Mouse (Mus musculus): ENCODE data around the gene Fgfr1op.
A peak's percentile ranks its signal among the peaks of the same experiment; 100 is the strongest.
"Not testable (repeated sequence)": the region's sequence is repeated elsewhere in the genome, so short reads cannot be mapped to it uniquely, and the experiment has no call there.

Gene Fgfr1op

DNA sequence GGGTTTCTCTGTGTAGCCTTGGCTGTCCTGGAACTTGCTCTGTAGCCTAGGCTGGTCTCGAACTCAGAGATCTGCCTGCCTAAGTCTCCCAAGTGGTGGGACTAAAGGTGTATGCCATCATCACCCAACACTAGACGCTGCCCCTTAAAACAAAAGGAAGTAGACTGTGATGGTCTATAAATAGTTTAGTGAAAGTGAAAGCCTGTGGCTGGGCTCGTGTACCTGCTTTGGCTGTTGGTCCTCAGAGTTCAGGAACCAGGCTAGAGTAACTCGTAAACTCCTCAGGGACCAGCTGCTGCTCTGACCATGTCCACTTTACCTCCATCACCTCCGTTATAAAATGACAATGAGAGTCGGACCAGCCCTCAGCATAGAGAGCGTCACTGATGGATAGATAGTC, 5.0 kb downstream of the Fgfr1op start:
- no peak for DNase-seq (ENCODE audit: low read depth)

DNA sequence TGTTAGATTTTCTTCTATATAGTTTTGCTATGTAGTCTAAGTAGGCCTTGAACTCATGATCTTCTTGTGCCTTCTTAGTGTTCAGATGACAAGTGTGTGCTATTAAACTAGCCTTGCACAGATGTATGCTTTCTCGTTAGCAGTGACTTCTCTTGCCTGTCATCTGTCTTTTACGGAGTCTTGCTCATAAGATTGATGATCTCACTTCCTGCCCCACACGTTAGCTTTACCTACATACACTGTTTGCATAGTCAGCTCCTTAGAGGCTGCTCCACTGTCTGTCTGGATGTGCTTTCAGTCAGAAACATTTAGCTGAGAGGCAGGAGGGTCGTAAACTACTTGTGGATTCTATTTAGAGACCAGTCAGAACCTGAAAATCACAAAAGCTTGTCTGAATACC, 5.8 kb downstream of the Fgfr1op start:
- peak; percentile 15 for DNase-seq (ENCODE audit: low read depth)

DNA sequence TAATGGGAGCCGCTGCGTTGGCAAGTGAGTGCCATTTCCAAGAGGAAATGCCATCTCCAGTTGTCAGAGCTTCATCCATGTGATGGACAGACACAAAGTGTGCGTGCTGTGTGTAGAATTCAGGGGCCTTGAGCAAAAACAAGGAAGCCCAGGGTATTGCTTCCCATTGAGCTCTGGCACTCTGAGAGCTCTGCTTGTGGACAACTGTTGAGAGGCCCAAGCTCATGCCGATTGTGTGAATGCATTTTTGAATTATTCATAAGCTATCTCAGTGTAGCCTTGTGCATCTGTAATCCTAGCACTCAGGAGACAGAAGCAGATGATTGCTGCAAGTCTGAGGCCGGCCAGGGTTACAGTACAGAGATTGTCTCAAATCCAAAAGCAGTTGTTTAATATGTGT, 11.8 kb downstream of the Fgfr1op start:
- DNase-seq (ENCODE audit: low read depth) = no peak

DNA sequence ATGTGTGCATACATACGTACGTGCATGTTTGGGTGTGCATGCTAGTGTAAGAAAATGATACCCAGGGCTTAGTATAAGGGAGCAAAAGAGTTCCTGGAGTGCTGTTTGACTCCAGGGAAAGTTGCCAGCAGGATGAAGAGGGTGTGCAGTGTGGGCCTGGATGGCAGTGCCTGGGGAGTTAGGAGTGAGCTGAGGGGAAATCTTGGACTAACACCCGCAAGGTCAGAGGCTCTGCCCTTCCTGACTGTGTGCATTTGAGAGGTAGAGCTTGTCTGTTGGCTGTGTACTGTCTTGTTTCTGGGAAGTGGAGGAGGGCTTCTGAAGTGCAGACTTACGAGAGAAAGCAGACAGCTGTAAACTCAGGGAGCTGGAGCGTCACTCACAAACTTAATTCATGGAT, 18.5 kb downstream of the Fgfr1op start:
- no peak for DNase-seq (ENCODE audit: low read depth)

DNA sequence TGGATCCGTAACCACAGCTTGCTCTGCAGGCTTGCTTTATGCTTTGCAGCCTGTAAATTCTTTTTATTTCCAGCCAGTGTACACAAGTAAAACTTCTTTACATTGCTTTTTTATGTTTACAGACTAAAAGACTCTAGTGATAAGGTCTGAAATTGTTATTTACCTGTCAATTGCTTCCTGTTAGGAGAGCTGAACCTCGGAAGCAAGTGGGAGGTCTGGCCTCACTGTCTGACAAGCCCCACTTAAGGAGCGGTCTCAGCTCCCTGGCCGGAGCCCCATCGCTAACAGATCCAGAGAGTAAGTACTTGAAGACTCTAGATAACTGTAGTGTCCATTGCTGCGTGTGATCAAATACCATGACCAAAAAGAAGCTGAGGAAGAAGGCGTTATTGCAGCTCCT, 18.9 kb downstream of the Fgfr1op start:
- no peak for DNase-seq (ENCODE audit: low read depth)

DNA sequence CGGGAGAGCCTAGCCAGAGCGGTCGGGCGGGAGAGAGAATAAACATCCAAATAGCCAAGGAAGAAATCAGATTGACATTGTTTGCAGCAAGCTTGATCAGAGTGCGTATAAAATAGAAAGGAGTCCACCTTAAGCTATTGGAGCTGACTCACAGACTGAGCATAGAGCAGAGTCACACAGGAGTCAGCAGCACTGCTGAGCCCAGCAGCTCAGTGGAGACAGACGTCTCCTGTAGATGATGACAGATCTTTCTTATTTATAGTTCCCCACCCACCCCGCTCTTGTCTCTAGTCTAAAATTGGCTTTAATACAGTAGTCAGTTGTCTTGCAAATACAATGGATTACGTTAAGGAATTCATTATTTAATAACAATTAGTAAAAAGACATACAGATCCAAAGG, 28.4 kb downstream of the Fgfr1op start:
- no peak for DNase-seq (ENCODE audit: low read depth)

DNA sequence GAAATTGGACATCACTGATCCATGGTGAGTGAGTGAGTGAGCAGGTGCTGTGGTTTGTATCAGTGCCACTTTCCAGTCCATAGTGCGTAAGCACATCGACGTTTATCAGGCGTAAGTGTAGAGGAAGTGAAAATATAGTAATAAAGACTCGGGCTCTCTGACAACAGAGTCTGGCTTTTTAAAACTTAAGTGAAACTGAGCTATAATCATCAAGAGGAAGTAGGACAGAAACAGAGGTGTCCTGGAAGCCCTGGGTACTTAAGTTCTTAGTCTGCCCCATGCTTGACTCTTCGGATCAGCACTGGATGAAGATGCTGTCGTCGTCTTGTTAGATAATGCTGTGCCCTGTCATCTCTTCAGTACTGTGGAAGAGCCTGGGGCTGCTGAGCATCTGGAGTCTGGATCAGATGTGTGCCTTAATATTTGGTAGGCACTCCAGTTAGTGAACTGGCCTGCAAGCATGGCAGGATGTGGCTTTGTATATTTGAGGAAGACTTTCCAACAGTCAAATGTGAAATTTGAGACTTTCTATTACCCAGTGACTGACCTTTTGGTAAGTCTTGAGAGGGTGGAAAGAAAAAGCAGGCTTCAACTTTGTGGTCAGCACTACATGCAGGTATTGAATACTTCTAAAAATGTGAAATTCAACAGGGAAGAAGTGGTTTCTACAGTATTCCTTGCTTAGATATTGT, 30.5 kb downstream of the Fgfr1op start:
- DNase-seq (ENCODE audit: low read depth) = peak; percentile 91

DNA sequence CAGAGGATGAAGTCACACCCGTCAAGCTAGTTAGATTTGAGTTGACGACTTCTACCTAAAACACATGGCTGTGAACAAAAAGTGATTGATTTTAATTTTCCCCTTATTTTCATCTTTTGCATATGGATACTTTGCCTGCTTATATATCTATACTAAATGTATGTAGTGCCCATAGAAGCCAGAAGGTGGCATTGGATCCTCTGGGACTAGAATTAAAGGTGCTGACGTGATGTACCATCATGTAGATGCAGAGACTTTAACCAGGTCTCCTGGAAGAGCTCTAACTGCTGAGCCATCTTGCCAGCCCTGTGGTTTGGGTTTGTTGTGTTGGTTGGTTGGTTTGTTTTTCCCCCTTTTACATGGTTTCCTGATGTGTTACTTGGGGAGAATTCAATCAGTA, 32.4 kb downstream of the Fgfr1op start:
- peak; percentile 54 for DNase-seq (ENCODE audit: low read depth)

DNA sequence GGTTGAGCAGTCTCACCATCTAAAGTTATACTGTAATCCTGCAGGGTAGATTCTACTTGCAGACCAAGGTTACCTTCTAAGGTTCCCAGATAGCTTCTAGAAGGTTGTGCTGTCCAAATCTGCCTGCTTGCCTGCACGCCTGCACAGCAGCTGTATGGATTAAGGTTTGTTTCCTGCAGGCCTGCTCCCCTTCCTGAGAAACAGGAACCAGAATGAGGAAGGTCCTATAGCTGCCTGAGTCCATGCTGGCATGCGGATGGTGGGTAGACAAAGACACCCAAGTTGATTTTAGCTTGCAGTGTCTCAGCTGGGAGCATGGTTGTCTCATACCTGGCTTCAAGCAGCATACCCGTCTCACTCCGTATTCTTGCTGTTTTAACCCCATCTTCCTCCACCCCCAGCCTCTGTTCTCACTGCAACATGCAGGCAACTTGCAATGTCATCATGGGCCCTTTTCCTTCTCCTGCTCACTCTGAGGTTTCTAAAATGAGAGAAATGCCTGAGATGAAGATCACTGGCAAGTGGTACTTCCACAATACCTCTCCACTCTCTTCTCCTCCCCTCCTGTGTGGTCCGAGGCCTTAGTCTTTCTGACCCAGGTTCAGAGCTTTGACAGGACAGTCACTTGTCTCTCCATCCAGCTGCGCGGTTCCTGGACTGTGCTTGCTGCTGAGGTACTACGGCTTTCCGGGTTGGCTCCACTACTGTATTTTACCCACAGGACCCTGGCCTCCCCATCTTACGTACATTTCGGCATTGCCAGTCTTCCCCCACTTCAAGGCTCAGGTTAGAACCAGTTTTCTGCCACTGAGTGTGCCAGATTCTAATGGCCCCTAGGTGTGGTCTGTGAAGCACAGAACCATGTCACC, 34.0 kb downstream of the Fgfr1op start:
- peak; percentile 58 for DNase-seq (ENCODE audit: low read depth)

DNA sequence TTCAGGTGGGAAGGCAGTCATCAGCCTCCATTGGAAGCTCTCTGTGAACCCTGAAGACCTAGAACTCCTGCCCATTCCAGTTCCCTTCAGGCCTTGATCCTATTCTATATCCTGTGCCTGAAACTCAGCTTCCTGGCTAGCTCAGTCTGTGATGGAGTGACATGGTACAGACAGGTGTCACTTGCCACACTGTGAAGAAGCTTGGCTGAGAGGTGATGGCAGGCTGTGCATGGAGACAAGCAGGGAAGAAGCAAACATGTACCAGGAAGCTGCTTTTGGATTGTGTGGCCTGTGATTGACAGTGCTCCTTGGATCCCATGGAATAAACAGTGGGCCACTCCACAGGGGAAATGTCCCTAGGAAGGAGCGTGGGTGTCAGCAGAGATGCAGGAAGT, 34.6 kb downstream of the Fgfr1op start:
- DNase-seq (ENCODE audit: low read depth) = no peak

DNA sequence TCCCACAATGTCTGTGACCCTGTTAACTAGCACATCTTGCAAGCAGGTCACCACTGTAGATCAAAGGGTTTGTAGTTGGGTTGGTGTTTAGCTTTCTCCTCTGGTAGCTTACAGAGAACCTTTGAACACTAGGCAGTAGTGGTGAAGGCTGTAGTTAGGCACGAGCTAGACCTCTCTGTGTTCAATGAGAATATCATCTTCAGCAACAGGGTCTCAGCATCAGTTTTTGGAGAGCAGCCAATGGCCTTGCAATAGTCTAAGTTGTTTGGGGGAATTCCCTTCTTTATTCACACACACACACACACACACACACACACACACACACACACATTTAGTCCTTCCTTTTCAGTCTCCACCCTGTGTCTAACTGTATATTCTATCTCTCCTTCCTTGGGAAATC, 38.2 kb downstream of the Fgfr1op start:
- DNase-seq (ENCODE audit: low read depth) = no peak

DNA sequence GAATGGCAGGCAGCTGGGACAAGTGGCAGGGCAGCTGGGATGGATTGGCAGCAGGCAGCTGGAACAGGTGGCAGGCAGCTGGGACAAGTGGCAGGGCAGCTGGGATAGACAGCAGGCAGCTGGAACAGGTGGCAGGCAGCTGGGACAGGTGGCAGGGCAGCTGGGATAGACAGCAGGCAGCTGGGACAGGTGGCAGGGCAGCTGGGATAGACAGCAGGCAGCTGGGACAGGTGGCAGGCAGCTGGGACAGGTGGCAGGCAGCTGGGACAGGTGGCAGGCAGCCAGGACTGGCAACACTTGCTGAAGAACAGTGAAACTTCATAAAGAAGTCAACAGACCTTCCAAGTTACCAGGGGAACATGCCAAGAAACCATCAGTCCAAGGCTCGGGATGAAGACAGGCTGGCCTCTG, 39.9 kb downstream of the Fgfr1op start:
- DNase-seq (ENCODE audit: low read depth) = not testable (repeated sequence)

DNA sequence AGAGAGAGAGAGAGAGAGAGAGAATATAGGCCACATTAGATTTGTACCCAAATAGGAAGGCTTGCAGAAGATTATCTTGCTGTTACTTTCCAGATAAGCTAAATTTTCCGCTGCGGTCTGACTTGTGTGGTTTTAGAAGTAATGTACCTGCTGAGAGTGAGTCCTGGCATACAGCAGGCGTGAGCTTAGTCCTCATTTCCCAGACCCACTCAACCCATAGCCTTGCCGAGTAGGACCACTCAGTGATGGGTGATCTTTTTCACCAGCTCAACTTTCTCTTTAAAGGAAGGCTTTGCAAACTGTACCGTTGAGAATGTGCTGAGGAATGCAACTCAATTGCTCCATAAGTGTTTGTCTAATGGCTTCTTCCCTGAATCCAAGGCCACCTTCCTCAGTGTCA, 41.4 kb downstream of the Fgfr1op start:
- DNase-seq (ENCODE audit: low read depth) = no peak

DNA sequence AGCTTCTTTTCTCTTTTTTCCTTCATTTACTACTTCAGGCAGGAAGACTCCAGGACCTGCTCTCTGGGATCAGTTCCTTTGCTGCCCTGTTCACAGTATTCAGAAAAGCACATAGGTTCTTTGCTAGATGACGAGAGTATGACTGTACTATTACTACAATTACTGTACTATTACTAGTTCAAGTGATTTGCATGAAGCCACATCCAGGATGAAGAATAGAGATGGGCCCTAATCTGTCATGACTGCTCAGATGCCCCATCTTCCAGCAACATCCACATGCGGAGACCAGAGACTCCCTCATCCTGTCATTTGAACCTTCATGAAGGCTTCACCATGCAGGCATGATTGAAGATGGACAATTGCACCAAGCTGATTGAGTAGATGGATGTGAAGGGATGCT, 44.4 kb downstream of the Fgfr1op start:
- DNase-seq (ENCODE audit: low read depth) = no peak

DNA sequence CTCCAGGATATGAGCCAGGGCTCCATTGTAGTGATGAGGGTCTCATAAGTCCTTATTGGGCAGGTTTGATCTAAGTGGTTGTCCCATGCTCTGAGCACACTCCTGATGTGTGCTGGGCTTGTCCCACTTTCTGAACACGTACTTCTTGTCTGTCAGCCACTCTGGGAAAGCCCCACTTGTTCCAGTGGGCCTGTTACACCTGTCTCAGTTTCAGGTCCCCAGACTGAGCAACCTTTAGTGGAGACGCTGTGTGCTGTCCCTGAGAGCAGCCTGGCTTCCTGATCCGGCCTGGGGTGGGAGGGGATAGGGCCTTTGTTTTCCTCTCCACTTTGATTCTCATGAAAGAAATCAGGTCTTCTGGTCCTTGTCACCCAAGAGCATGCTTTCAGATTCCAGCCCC, 44.9 kb downstream of the Fgfr1op start:
- DNase-seq (ENCODE audit: low read depth) = no peak

DNA sequence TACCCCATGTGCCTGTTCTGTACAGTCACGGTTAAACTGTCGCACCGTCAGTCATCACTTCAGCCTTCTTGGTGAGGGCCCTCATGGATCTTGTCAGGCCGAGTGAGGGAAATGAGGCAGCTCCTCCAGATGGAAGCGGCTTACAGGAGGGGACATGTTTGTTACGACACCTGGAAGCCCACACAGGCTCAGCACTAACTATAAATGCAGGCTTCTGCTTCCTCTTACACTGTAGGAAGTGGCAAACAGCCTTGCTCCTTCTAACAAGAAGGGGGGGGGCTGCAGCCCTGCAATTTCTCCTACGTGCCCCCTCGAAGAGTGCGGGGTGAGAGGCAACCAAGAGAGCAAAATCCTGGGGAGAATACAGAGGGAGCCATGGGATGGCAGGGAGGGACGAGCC, 45.4 kb downstream of the Fgfr1op start:
- no peak for DNase-seq (ENCODE audit: low read depth)

DNA sequence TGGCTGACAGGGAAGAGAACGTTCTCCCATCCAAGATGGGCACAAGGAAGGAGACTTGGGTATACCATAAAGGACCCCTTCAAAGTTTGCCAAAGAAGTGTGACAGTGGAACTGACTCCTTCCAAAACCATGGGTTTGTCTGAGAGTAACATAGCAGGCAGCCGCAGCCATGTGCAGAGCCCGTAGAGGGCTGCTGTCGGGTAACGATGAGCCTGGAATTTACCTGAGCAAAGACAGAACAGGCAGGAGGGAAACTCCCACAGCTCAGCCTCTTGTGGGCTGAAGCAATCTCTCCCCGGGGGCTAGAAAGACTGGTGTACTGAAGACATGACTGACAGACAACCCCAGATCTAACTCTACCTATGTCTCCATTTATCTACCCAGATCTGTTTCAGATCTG, 46.1 kb downstream of the Fgfr1op start:
- no peak for DNase-seq (ENCODE audit: low read depth)

DNA sequence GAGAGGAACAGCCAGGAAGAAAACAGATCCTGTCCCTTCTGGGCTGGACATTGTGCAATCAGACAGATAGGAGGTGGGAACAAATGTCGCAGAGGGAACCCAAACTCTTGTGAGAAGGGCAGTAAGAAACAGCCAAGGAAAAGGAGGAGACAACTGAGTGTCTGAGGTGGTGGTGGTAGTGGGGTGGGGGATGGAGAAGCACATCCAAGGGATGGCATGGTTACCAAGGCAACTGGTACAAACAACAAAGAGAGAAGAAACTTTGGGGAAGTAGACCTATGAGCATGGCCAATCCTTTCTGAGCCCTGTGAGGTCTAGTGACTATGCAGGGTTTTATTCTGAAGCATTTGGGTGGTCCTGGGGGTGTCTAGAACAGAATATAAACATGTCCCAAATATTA, 49.1 kb downstream of the Fgfr1op start:
- peak; percentile 61 for DNase-seq (ENCODE audit: low read depth)

DNA sequence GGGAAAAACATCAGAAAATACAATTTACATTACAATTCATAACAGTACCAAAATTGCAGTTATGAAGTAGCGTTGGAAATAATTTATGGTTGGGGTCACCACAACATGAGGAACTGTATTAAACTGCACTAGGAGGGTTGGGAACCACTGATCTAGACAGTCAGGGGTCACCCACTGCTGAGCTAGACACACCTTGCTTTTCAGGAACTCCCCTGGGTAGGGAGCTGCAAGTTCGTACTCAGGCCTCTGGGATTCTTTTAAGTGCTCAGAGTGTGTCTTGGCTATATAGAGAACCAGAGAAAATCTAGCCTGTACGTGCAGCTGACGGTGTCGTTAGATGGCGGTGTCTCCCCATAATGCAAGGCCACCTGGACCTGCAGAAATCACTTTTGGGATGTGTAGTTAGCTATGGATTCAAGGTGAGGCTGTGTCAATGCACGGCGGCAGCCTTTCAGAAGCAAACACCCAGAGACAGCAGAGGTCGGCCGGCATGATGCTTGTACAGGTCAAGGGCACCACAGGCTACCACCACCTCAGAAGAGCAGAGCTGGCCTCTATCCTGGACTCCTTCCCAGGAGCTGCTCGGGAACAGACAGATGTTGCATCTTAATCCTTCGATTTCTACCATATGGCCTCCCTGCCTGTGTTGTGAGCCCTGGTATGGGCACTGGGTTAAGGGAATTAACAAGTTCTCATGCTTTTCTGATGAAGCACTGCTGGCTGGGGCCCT, 49.9 kb downstream of the Fgfr1op start:
- DNase-seq (ENCODE audit: low read depth) = no peak

DNA sequence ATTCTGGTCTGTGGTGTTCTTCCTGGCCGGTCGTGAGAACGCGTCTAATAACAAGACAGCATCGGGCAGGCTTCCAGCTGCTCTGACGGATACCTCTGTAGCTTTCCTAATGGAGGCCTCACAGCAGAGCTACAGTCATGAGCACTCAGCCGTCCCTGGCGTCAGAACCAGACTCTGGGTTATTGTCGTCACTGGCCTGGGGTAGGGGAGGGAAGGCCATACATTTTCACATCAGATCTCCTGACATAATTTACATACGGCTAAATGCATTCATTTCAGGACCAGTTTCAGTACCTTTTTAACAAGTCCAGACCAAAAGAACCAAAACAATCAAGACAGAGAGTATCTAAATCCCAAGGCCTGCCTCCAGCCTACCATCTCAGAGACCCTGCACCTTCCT, 57.9 kb downstream of the Fgfr1op start:
- DNase-seq (ENCODE audit: low read depth) = no peak

DNA sequence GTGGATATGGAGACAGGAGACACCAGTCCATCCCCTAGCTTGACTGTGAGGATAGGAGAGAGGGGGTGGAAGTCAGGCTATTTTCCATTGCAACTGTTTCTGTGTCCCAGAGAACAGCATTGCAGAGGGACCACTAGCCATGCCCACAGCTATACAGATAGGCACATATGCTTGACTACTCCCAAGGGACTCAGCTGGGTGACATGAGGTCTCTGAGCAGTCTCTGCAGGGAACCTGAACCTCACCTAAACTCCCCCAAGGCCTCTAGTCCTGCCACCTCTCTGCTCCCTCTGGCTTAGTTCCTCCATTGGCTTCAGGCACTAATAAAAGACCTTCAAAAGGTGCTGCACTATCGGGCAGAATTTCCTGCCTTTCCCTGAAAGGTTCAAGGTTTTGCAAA, 58.8 kb downstream of the Fgfr1op start:
- DNase-seq (ENCODE audit: low read depth) = no peak

DNA sequence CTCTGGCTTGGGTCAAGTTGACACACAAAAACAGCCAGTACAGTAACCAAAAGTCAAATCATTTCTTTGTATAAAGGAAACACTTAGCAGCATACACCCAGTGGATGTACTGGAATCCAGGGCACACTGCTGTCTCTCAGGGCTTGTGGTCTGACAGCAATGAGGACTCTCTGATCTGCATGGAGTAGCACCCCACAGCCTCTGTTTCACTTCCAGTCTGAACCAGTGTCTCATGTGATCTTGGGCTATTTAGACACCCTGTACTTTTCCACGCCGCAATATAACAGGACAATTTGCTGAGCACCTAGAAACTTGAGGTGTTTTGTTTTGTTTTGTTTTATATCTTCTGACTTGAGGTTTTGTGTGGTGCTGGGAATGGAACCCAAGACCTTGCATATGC, 59.9 kb downstream of the Fgfr1op start:
- no peak for DNase-seq (ENCODE audit: low read depth)

DNA sequence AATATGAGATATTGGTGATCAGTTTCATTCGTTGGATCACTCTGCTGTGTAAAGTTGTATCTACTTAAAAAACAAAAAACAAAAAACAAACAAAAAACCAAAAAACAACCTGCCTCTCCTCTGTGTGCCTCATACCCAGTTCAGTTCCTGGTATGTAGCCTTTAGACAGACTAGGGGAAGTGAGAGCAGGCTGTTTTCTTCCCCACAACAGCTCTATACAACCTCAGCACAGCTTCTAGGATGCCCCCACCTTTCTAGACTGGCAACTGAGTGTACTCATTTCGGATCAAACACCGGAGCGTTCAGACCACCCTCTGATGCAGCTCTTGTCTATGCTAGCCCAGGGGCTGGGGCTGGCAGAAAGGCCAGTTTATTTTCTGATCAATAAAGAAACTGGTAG, 60.4 kb downstream of the Fgfr1op start:
- DNase-seq (ENCODE audit: low read depth) = no peak

Data from 416B (cell line).